Mouse (Mus musculus) Patski (cell line): Measurements from ENCODE around the gene Gm9745. TPM values are rescaled to one million over a fixed set of nuclear protein-coding genes. Genes with fewer than 3 reads are reported as not detected.
"Not testable (repeated sequence)": the region's sequence is repeated elsewhere in the genome, so short reads cannot be mapped to it uniquely, and the experiment has no call there.

Experiments used
- ATAC-seq: fragments of 100-300 bp; one replicate; pipeline ENCODE4 v1.8.0; 2021
- CTCF ChIA-PET: fragments of 350-600 bp; sonication (Branson Sonifier 250); formaldehyde crosslinking; loops from one replicate; lab custom pipeline; 2022; ENCODE audit warnings: inconsistent platforms; lab: Charles Lee
- POLR2A ChIA-PET: fragments of 350-600 bp; sonication (Branson Sonifier 250); formaldehyde crosslinking; loops from one replicate; lab custom pipeline; 2022; ENCODE audit warnings: antibody characterized with exemption, inconsistent platforms; lab: Charles Lee
- DNase-seq: peaks from one replicate; pipeline ENCODE4 v3.0.0-alpha.2; 2011; ENCODE audit warnings: low read depth, low spot score
- H3K27me3 ChIP-seq: fragments of 371-371 bp; one replicate; pipeline ENCODE4 v1.5.1; 2021
- CTCF ChIP-seq: fragments of 100-300 bp; IDR thresholded peaks from one replicate; pipeline ENCODE4 v1.5.1; 2021
- in situ Hi-C: fragments of 300-500 bp; cut with MboI; formaldehyde crosslinking; loops from 3 replicates; pipeline ENCODE4 v1.11.1; 2018; ENCODE audit warnings: low pct_unique_long_range_greater_than_20kb, mixed read lengths
- polyA plus RNA-seq: library from polyadenylated mRNA; unstranded; gene quantifications from one replicate; pipeline ENCODE4 v1.2.3, GENCODE M21; 2021

Gm9745 gene
- not detected for polyA plus RNA-seq

DNA sequence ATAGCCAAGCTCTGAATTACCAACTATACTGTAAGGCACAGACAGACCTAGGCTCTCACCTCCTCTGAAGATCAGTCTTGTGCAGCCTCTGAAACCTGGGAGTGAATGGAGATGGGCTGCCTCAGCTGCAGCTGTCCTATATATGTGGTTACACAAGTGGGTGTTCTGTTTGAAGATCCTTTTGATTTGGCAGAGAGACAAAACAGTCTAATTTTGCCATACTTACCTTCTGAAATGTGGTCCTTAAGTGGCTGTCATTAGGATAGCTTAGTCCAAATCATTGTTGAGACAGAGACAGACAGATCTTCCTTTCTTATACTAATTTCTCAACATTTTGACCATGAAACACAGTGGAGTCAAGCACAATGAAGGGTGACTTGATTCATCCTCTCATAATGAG, at the start of gene Gm9745:
Gene Gm9745 (minus strand): TSS at position 101 of the 400 bp plus-strand sequence.
- in situ Hi-C loops, CTCF ChIA-PET, H3K27me3 ChIP-seq, ATAC-seq, POLR2A ChIA-PET, DNase-seq: not testable (repeated sequence)

DNA sequence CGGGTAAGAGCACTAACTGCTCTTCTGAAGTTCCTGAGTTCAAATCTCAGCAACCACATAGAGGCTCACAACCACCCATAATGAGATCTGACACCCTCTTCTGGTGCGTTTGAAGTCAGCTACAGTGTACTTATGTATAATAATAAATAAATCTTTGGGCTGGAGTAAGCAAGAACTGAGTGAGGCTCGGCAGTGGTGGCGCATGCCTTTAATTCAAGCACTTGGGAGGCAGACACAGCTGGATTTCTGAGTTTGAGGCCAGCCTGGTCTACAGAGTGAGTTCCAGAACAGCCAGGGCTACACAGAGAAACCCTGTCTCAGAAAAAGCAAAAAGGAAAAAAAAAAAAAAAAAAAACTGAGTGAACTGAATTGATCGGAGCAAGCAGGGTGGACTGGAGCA, 49.2 kb upstream of the Gm9745 start:
- in situ Hi-C loops = loop anchor here (5.0 to 10.0 kb wide), 2 partner anchors 95 to 168 kb away; partner anchors contain the start of gene Larp4b
- not testable (repeated sequence) for H3K27me3 ChIP-seq, DNase-seq, ATAC-seq
- ChIA-PET CTCF (interaction anchor here (1.3 kb wide), 1 partner anchor 13 kb away, joined by 5 read pairs; no protein-coding TSS in a partner anchor), POLR2A (interaction anchor here (1.2 kb wide), 1 partner anchor 96 kb away, joined by 3 read pairs; the partner anchor contains the start of gene Larp4b)

DNA sequence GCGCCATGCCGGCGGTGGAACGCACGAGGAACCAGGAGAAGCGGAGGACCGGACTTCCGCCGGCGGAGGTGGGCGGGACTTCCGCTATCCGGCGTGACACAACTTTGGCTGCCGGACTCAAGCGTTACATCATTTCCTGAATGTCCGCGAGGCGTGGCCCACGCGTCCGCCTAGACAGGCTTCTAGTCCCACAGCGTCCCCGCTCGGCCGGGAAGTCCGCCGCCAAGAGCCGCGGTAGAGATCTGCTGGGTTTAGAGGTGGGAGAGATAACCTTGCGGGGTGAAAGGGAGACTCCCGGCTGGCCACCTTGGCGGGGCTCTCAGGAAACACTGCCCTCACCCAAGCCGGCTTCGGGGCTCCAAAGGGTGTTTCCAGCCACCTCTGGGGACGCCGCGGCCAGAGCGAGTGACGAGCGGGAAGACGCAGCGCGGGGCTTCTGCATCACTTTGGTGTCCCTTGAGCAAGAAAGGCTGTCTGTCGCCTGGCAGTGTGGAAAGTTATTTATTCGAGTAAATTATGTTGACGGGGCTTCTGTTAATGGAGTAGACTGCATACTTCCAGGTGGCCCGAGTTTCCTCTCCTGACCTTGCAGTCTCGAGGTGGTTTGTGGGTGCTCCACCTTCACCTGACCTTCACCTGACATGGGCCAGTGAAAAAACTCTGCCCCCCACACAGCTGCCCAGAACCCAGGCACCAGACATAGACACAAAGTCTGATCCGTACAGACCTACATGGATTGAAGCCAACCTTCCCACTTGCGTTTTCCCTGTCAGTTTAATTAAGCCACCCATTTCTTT, 48.2 kb upstream of the Gm9745 start, which contains the start of gene Gtpbp4:
Gene Gtpbp4 (minus strand): TSS at position 94 of the 797 bp plus-strand sequence.
- ChIA-PET POLR2A (interaction anchor here (1.2 kb wide), 1 partner anchor 97 kb away, joined by 3 read pairs; the partner anchor contains the start of gene Larp4b), CTCF (no interaction called here)
- DNase-seq (peak; percentile 77), ATAC-seq (peak; percentile 96)
- peak; percentile 96 for TF ChIP-seq CTCF
- in situ Hi-C loops = loop anchor here (5.0 to 10.0 kb wide), 2 partner anchors 96 to 169 kb away; partner anchors contain the start of gene Larp4b
- H3K27me3 ChIP-seq = no peaks in the 10 kb centered on the region

DNA sequence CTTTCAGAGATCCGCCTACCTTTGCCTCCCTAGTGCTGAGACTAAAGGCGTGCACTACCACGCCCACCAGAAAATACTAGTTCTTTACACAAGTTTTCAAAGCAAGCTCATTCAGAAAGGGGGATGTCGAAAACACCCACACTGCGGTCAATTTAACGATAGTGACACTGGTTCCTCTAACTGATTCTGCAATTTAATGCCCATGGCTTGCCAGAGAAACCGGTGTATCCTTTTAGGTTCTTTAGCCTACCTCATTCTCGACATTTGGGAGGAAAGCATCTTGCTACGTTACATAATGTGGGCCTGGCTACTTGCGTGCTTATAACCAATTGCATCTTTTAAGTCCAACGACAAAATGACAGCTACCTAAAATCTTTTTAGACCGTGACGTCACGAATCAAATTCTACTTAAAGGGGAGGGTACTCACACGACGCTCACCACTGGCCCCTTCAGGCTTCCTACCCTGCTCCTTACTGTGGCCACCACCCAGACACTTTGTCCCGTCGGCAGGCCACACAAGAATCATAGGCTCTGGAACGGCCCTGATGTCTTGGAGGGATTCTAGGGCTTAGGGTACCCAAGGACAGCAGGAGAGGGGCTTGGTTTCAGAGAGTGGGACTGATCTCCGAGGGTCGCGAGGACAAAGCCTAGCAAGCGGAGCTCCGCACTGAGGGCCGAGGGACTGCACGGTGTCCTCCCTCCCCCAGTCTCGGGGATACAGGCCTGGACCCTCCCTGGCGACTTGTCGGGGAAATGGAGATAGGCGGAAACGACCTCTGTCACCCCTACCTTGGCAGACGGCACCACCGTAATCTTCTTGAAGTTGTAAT, 47.3 kb upstream of the Gm9745 start:
- peak; percentile 27 for ATAC-seq
- in situ Hi-C loops = loop anchor here (5.0 to 10.0 kb wide), 2 partner anchors 97 to 169 kb away; partner anchors contain the start of gene Larp4b

DNA sequence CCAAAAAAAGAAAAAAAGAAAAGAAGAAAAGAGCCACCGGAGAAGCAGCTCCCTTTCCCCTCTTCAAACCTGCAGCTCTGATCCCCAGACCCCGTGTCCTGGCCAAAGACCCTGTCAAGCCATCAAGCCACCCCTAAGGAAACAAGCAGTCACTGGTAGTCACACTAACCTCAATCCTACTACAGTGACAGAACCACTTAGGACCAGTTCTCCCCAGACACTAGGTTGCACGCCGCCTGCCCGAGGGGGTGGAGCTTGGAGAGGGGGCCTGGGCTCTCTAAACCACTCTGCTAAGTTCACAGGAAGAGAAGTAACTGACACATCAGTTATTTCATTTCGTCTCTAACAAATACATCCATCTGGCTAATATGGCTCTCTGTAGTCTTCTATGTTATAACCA, 44.2 kb upstream of the Gm9745 start:
- in situ Hi-C loops = loop anchor here (10.0 kb wide), 1 partner anchor 173 kb away; no protein-coding TSS in a partner anchor

More for the DNA sequence above, 47.3 kb upstream of the Gm9745 start:
- H3K27me3 ChIP-seq = no peaks in the 10 kb centered on the region
- ChIA-PET CTCF (interaction anchor here (1.1 kb wide), 1 partner anchor 29 kb away, joined by 3 read pairs; no protein-coding TSS in a partner anchor), POLR2A (no interaction called here)
- no peak for TF ChIP-seq CTCF
- DNase-seq = no peak

DNA sequence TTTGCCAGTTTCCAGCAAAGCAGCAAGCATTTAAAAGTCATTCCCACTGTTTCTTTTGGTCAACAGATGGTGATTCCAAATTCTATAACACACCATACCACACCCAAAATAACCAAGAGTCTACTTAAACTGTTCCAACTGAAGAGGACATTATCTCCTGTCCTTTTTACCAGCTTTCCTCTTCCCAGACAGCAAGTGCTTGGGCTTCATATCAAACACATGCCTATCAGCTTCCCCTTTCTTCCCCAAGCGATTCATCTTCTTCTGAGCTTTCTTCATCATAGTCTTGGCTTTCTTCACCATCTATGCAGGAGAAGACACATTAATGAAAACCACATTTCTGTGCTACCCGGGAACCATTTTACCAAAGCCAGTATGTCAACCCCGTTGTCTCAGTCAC, 24.9 kb upstream of the Gm9745 start:
- CTCF ChIA-PET = no interaction called here
- H3K27me3 ChIP-seq = no peaks in the 10 kb centered on the region
- POLR2A ChIA-PET = no interaction called here
- DNase-seq (no peak), ATAC-seq (no peak)
- in situ Hi-C loops = no loop called here
- TF ChIP-seq CTCF = no peak

More for the DNA sequence above, 44.2 kb upstream of the Gm9745 start:
- POLR2A ChIA-PET = interaction anchor here (0.5 kb wide), 1 partner anchor 28 kb away, joined by 3 read pairs; no protein-coding TSS in a partner anchor
- no peak for DNase-seq
- no peak for ATAC-seq
- TF ChIP-seq CTCF = no peak
- no peaks in the 10 kb centered on the region for H3K27me3 ChIP-seq
- CTCF ChIA-PET = interaction anchor here (3.0 kb wide), 1 partner anchor 15 kb away, joined by 7 read pairs; no protein-coding TSS in a partner anchor

DNA sequence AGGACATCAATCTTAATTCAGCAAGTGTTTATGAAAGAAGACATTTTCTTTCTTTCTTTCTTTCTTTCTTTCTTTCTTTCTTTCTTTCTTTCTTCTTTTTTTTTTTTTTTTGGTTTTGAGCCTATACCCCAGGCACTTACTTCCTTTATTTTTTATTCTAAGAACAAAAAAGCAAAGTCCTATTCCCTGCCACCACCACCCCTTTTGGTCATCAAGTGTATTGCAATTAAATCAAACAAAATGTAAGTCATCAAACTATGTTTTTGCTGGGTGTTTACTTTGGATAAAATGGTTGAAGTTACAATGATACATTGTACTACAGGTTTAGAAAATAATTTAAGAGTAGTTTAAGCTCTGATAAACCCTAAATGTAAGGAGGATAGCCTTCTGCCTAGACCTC, 24.3 kb upstream of the Gm9745 start:
- DNase-seq (no peak), ATAC-seq (no peak)
- TF ChIP-seq CTCF = no peak
- in situ Hi-C loops = no loop called here
- ChIA-PET CTCF (no interaction called here), POLR2A (no interaction called here)
- H3K27me3 ChIP-seq = no peaks in the 10 kb centered on the region

DNA sequence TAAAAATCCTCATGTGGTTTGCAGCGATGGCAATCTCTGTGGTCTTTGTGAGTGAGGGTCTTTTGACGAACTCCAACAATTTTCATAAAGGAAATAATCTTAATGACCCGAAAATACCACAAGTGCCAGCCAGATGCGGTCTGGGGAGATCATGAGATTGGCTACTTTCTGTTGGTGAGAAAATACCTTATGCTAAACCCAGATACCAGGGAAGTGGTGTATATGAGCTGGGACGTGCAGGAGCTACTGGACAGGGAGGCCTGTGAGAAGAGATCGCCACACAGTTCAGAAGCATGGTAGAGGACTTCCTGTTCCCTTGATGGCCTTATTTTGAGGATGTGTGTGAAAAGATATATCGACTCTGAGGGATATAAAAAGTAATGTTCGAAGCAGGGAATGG, 19.7 kb upstream of the Gm9745 start:
- POLR2A ChIA-PET = no interaction called here
- H3K27me3 ChIP-seq = no peaks in the 10 kb centered on the region
- in situ Hi-C loops = no loop called here
- TF ChIP-seq CTCF = no peak
- DNase-seq = no peak
- ATAC-seq = no peak
- CTCF ChIA-PET = interaction anchor here (1.2 kb wide), 1 partner anchor 9 kb away, joined by 3 read pairs; no protein-coding TSS in a partner anchor

DNA sequence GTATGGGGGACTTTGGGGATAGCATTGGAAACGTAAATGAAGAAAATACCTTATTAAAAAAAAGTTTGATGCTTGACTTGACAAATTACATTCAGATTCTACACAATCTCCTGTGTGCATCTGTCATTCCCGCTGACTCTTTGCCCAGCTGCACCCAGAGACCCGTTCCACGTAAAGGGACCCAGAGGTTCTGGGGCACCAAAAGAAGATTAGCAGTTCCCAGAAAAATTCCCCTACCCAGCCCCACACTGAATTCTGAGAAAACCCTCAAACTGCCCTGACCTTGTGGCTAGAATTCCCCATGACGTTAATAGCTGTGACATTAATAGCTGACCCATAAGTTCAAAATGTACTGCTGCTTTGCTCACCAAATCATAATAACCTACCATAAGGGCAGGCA, 17.2 kb upstream of the Gm9745 start:
- DNase-seq (no peak), ATAC-seq (no peak)
- ChIA-PET CTCF (no interaction called here), POLR2A (no interaction called here)
- no peak for TF ChIP-seq CTCF
- no peaks in the 10 kb centered on the region for H3K27me3 ChIP-seq
- in situ Hi-C loops = no loop called here

DNA sequence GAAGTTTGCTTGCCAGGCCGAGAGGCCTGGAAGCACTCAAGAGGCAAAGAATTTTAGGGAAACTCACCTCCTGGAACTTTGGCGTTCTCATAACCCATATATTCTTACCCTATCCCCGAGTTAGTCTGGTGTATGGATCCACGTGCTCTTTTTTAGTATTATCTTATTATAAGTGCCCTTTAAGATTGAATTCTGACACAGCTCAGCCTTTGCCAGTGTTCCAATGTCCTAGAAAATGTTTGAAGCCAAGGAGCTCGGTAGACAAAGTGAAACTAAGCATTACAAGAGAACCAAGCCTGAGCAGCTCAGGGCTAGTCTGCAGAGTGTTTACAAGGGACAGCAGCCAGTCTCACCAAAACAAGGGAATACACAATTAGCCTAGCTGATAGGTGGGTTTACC, 14.2 kb upstream of the Gm9745 start:
- H3K27me3 ChIP-seq, ATAC-seq, DNase-seq, CTCF ChIA-PET, in situ Hi-C loops, POLR2A ChIA-PET: not testable (repeated sequence)

DNA sequence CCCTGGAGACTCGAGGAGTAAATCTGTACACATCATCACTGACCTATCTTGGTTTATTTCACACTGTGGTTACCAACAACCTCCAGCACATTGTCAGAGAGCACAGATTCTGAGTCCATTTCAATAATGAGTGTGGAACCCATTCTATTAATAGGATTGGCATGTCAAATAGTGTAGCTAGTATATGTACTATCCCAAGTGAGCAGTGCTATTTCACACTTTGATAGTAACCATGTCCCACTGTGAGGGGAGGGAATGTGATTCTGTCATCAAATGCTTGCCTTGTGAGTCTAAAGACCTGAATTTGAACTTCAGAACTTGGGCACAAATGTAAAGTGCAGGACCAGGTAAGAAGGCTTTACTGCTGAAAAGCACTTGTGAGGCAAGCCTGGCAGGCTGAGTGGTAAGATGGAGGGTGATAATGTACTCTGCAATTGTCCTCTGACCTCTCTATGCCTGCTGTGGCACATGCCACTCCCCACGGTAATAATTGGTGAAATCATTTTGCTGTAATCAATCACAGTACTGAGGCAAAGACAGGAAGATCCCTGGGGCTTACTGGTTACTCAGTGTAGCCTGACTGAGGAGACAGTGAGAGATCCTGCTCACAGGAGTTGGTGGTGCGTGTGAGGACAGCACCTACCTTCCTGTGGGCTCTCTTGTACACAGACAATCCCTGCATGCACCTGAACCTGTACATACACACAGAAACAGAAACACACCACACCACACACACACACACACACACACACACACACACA, 13.3 kb upstream of the Gm9745 start:
- in situ Hi-C loops, ATAC-seq, POLR2A ChIA-PET, H3K27me3 ChIP-seq, CTCF ChIA-PET, DNase-seq: not testable (repeated sequence)

DNA sequence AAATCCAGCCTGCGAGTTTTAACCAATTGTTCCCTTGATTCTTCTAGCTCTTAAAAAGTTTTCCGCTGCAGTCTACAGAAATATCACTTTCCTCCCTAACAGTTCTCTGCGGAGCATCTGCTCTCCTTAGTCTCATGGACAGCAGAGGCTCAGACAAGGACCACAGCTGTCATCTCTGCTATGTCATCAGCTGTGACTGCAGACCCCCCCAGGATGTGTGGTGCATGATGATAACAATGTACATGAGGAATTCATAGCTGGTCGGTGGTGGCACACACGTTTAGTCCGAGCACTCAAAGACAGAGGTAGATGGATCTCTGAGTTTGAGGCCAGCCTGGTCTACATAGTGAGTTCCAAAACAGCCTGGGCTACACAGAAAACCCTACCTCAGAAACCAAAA, 11.5 kb upstream of the Gm9745 start:
- ATAC-seq, POLR2A ChIA-PET, DNase-seq, CTCF ChIA-PET, in situ Hi-C loops, H3K27me3 ChIP-seq: not testable (repeated sequence)

DNA sequence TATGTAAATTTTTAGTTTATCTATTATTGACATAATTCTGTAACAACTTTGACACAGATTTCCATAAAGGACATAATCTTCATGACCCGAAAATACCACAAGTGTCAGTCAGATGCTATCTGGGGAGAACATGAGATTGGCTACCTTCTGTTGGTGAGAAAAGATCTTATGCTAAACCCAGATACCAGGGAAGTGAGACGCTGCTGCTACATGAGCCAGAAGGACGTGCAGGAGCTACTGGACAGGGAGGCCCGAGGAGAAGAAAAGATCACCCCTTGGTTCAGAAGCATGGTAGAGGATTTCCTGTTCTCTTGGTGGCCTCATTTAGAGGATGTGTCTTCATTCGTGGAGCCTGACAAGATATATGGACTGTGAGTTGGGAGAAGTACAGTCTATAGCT, 11.0 kb upstream of the Gm9745 start:
- ATAC-seq, CTCF ChIA-PET, POLR2A ChIA-PET, DNase-seq, in situ Hi-C loops, H3K27me3 ChIP-seq: not testable (repeated sequence)
